Mouse (Mus musculus): ENCODE results near the gene Bbip1. TPM values are rescaled to one million over a fixed set of nuclear protein-coding genes. Genes with fewer than 3 reads are reported as not detected.

Bbip1 gene
- total RNA-seq, 2 experiments from 2014 or later: 79.1 to 154 TPM

GRCm38 (mm10) chr19:53892061-53892460 is 52.4 kb downstream of the Bbip1 start, which contains the start of gene Pdcd4:
Pdcd4 (plus strand) TSS chr19:53892231.
- ATAC-seq (ENCODE audit: poor library complexity, severe bottlenecking): no peak

GRCm38 (mm10) chr19:53891569-53891968 is 52.9 kb downstream of the Bbip1 start:
- ATAC-seq (ENCODE audit: poor library complexity, severe bottlenecking): no peak

- peak; percentile 17; the same call in 1 of the 2 replicates for ATAC-seq (ENCODE audit: poor library complexity, severe bottlenecking)
These were observed 53.6 kb downstream of the Bbip1 start for GRCm38 (mm10) chr19:53890781-53891251.

- no peak for ATAC-seq (ENCODE audit: poor library complexity, severe bottlenecking)
These were observed 54.2 kb downstream of the Bbip1 start for GRCm38 (mm10) chr19:53890274-53890673.

GRCm38 (mm10) chr19:53889555-53889954 is 54.9 kb downstream of the Bbip1 start:
- 0 out of 2 replicates have a peak, but pooled peaks have one; percentile 9 for ATAC-seq (ENCODE audit: poor library complexity, severe bottlenecking)

GRCm38 (mm10) chr19:53888331-53888730 is 56.1 kb downstream of the Bbip1 start:
- peak; percentile 19; the same call in 1 of the 2 replicates for ATAC-seq (ENCODE audit: poor library complexity, severe bottlenecking)

GRCm38 (mm10) chr19:53887822-53888221 is 56.6 kb downstream of the Bbip1 start:
- no peak for ATAC-seq (ENCODE audit: poor library complexity, severe bottlenecking)

GRCm38 (mm10) chr19:53886576-53887370 is 57.7 kb downstream of the Bbip1 start:
- ATAC-seq (ENCODE audit: poor library complexity, severe bottlenecking): no peak

GRCm38 (mm10) chr19:53885450-53885849 is 59.0 kb downstream of the Bbip1 start:
- ATAC-seq (ENCODE audit: poor library complexity, severe bottlenecking): no peak

GRCm38 (mm10) chr19:53881786-53882185 is 62.6 kb downstream of the Bbip1 start:
- no peak for ATAC-seq (ENCODE audit: poor library complexity, severe bottlenecking)

GRCm38 (mm10) chr19:53880460-53880859 is 64.0 kb downstream of the Bbip1 start:
- ATAC-seq (ENCODE audit: poor library complexity, severe bottlenecking): no peak

Other genes with a start within 250 kb of the Bbip1 start
- gene Pdcd4, start 52.4 kb downstream of the Bbip1 start, total RNA-seq (2015): 60.2 and 73.4 TPM in 2 replicates
- gene Pdcd4, start 52.4 kb downstream of the Bbip1 start, total RNA-seq (2017): 79.2 and 85.9 TPM in 2 replicates
- 67.1 and 67.3 TPM in 2 replicates for gene Shoc2, start 321 bp downstream of the Bbip1 start, total RNA-seq (2015)
- gene Shoc2, start 321 bp downstream of the Bbip1 start, total RNA-seq (2017): 67.6 and 70.3 TPM in 2 replicates
- not detected in 2 replicates for gene Adra2a, start 99.5 kb upstream of the Bbip1 start, total RNA-seq (2015)
- gene Adra2a, start 99.5 kb upstream of the Bbip1 start, total RNA-seq (2017): not detected in 2 replicates